Mouse (Mus musculus): ENCODE measurements around the gene Plekhg6. TPM values are rescaled to one million over a fixed set of nuclear protein-coding genes. Genes with fewer than 3 reads are reported as not detected.

Gene Plekhg6
- polyA plus RNA-seq, 1 experiment from 2014 or later, result 13.2 TPM

GRCm38 (mm10) chr6:125357334-125357733 lies 23.3 kb downstream of the Plekhg6 start:
- WGBS, result 86% methylated on average over 15 of the region's 15 CpGs
- no peak overlapping the region for H3K4me2 ChIP-seq (ENCODE audit: low read depth, low read length)
- H3K4me3 ChIP-seq (ENCODE audit: low read length), result no peak overlapping the region
- H3K9me3 ChIP-seq (ENCODE audit: control insufficient read depth, low read length), result no peaks in the 10 kb centered on the region
- H3K27me3 ChIP-seq (replicated peaks; ENCODE audit: control insufficient read depth, insufficient read depth, low read length), result no peaks in the 10 kb centered on the region
- no peak overlapping the region for H3K9ac ChIP-seq (ENCODE audit: low read depth, low read length)
- no peak for ATAC-seq
- no peak overlapping the region for H3K27ac ChIP-seq (ENCODE audit: low read length)
- peaks cover 28% of the 10 kb centered on the region for H3K36me3 ChIP-seq (ENCODE audit: control insufficient read depth, insufficient read depth, low read length)
- peaks cover 49% of the 10 kb centered on the region for H3K4me1 ChIP-seq (ENCODE audit: control insufficient read depth, insufficient read depth, low read length)

- H3K27me3 ChIP-seq (replicated peaks; ENCODE audit: control insufficient read depth, insufficient read depth, low read length), result no peaks in the 10 kb centered on the region
- peaks cover 20% of the 10 kb centered on the region for H3K36me3 ChIP-seq (ENCODE audit: control insufficient read depth, insufficient read depth, low read length)
- ATAC-seq, result no peak
- 30% methylated on average over 8 of the region's 8 CpGs for WGBS
- no peak overlapping the region for H3K4me3 ChIP-seq (ENCODE audit: low read length)
- no peaks in the 10 kb centered on the region for H3K9me3 ChIP-seq (ENCODE audit: control insufficient read depth, low read length)
- no peak overlapping the region for H3K9ac ChIP-seq (ENCODE audit: low read depth, low read length)
- H3K4me1 ChIP-seq (ENCODE audit: control insufficient read depth, insufficient read depth, low read length), result peaks cover 51% of the 10 kb centered on the region
- no peak overlapping the region for H3K4me2 ChIP-seq (ENCODE audit: low read depth, low read length)
- no peak overlapping the region for H3K27ac ChIP-seq (ENCODE audit: low read length)
Measured at GRCm38 (mm10) chr6:125356264-125356663, 24.3 kb downstream of the Plekhg6 start.

- peaks cover 59% of the 10 kb centered on the region for H3K4me1 ChIP-seq (ENCODE audit: control insufficient read depth, insufficient read depth, low read length)
Measured at GRCm38 (mm10) chr6:125355197-125355741, 25.3 kb downstream of the Plekhg6 start.

GRCm38 (mm10) chr6:125354352-125355151 lies 26.0 kb downstream of the Plekhg6 start:
- Histone ChIP-seq H3K27me3 (replicated peaks; ENCODE audit: control insufficient read depth, insufficient read depth, low read length) (no peaks in the 10 kb centered on the region), H3K36me3 (ENCODE audit: control insufficient read depth, insufficient read depth, low read length) (peaks cover 17% of the 10 kb centered on the region), H3K27ac (ENCODE audit: low read length) (peak overlapping the region; percentile 64), H3K4me3 (ENCODE audit: low read length) (peak overlapping the region; percentile 13; the same call in 1 of the 2 replicates), H3K4me2 (ENCODE audit: low read depth, low read length) (peak overlapping the region; percentile 36), H3K9ac (ENCODE audit: low read depth, low read length) (peak overlapping the region; percentile 41), H3K4me1 (ENCODE audit: control insufficient read depth, insufficient read depth, low read length) (peaks cover 59% of the 10 kb centered on the region), H3K9me3 (ENCODE audit: control insufficient read depth, low read length) (no peaks in the 10 kb centered on the region)
- ATAC-seq, result peak; percentile 45
- 11% methylated on average over 14 of the region's 14 CpGs for WGBS

More at GRCm38 (mm10) chr6:125355197-125355741, 25.3 kb downstream of the Plekhg6 start:
- H3K9me3 ChIP-seq (ENCODE audit: control insufficient read depth, low read length), result no peaks in the 10 kb centered on the region
- H3K27ac ChIP-seq (ENCODE audit: low read length), result peak overlapping the region; percentile 64
- no peak for ATAC-seq
- 15% methylated on average over 10 of the region's 10 CpGs for WGBS
- H3K9ac ChIP-seq (ENCODE audit: low read depth, low read length), result peak overlapping the region; percentile 25
- peak overlapping the region; percentile 36 for H3K4me2 ChIP-seq (ENCODE audit: low read depth, low read length)
- H3K36me3 ChIP-seq (ENCODE audit: control insufficient read depth, insufficient read depth, low read length), result peaks cover 17% of the 10 kb centered on the region
- H3K4me3 ChIP-seq (ENCODE audit: low read length), result 0 out of 2 replicates have a peak overlapping the region, but pooled peaks have one; percentile 13
- no peaks in the 10 kb centered on the region for H3K27me3 ChIP-seq (replicated peaks; ENCODE audit: control insufficient read depth, insufficient read depth, low read length)

GRCm38 (mm10) chr6:125353655-125354054 lies 26.9 kb downstream of the Plekhg6 start:
- H3K4me1 ChIP-seq (ENCODE audit: control insufficient read depth, insufficient read depth, low read length), result peaks cover 65% of the 10 kb centered on the region
- no peak for ATAC-seq
- WGBS, result 79% methylated on average over 4 of the region's 4 CpGs
- peak overlapping the region; percentile 36; the same call in 1 of the 2 replicates for H3K4me2 ChIP-seq (ENCODE audit: low read depth, low read length)
- peaks cover 10% of the 10 kb centered on the region for H3K36me3 ChIP-seq (ENCODE audit: control insufficient read depth, insufficient read depth, low read length)
- H3K9me3 ChIP-seq (ENCODE audit: control insufficient read depth, low read length), result no peaks in the 10 kb centered on the region
- no peak overlapping the region for H3K4me3 ChIP-seq (ENCODE audit: low read length)
- 0 out of 2 replicates have a peak overlapping the region, but pooled peaks have one; percentile 35 for H3K9ac ChIP-seq (ENCODE audit: low read depth, low read length)
- H3K27me3 ChIP-seq (replicated peaks; ENCODE audit: control insufficient read depth, insufficient read depth, low read length), result no peaks in the 10 kb centered on the region
- H3K27ac ChIP-seq (ENCODE audit: low read length), result peak overlapping the region; percentile 64

- H3K27ac ChIP-seq (ENCODE audit: low read length), result no peak overlapping the region
- H3K9me3 ChIP-seq (ENCODE audit: control insufficient read depth, low read length), result no peaks in the 10 kb centered on the region
- ATAC-seq, result no peak
- WGBS, result 74% methylated on average over 11 of the region's 11 CpGs
- peaks cover 68% of the 10 kb centered on the region for H3K4me1 ChIP-seq (ENCODE audit: control insufficient read depth, insufficient read depth, low read length)
- H3K9ac ChIP-seq (ENCODE audit: low read depth, low read length), result peak overlapping the region; percentile 2; the same call in 1 of the 2 replicates
- H3K4me3 ChIP-seq (ENCODE audit: low read length), result no peak overlapping the region
- H3K27me3 ChIP-seq (replicated peaks; ENCODE audit: control insufficient read depth, insufficient read depth, low read length), result no peaks in the 10 kb centered on the region
- peaks cover 6% of the 10 kb centered on the region; the same call in 1 of the 2 replicates for H3K36me3 ChIP-seq (ENCODE audit: control insufficient read depth, insufficient read depth, low read length)
- peak overlapping the region; percentile 2; the same call in 1 of the 2 replicates for H3K4me2 ChIP-seq (ENCODE audit: low read depth, low read length)
Measured at GRCm38 (mm10) chr6:125353221-125353620, 27.4 kb downstream of the Plekhg6 start.

GRCm38 (mm10) chr6:125352811-125353210 lies 27.8 kb downstream of the Plekhg6 start:
- Histone ChIP-seq H3K4me2 (ENCODE audit: low read depth, low read length) (peak overlapping the region; percentile 2; the same call in 1 of the 2 replicates), H3K9me3 (ENCODE audit: control insufficient read depth, low read length) (no peaks in the 10 kb centered on the region), H3K4me3 (ENCODE audit: low read length) (no peak overlapping the region), H3K4me1 (ENCODE audit: control insufficient read depth, insufficient read depth, low read length) (peaks cover 68% of the 10 kb centered on the region), H3K27me3 (replicated peaks; ENCODE audit: control insufficient read depth, insufficient read depth, low read length) (no peaks in the 10 kb centered on the region), H3K36me3 (ENCODE audit: control insufficient read depth, insufficient read depth, low read length) (0 out of 2 replicates have a peak, but pooled peaks cover 5% of the 10 kb centered on the region), H3K9ac (ENCODE audit: low read depth, low read length) (peak overlapping the region; percentile 2; the same call in 1 of the 2 replicates), H3K27ac (ENCODE audit: low read length) (no peak overlapping the region)
- ATAC-seq, result no peak
- 68% methylated on average over 4 of the region's 4 CpGs for WGBS

GRCm38 (mm10) chr6:125352046-125352384 lies 28.6 kb downstream of the Plekhg6 start:
- ATAC-seq, result no peak
- 48% methylated on average over 5 of the region's 5 CpGs for WGBS
- H3K27me3 ChIP-seq (replicated peaks; ENCODE audit: control insufficient read depth, insufficient read depth, low read length), result no peaks in the 10 kb centered on the region
- H3K4me3 ChIP-seq (ENCODE audit: low read length), result no peak overlapping the region
- peaks cover 68% of the 10 kb centered on the region for H3K4me1 ChIP-seq (ENCODE audit: control insufficient read depth, insufficient read depth, low read length)
- H3K4me2 ChIP-seq (ENCODE audit: low read depth, low read length), result peak overlapping the region; percentile 94; the same call in 1 of the 2 replicates
- H3K9ac ChIP-seq (ENCODE audit: low read depth, low read length), result no peak overlapping the region
- no peaks in the 10 kb centered on the region for H3K36me3 ChIP-seq (ENCODE audit: control insufficient read depth, insufficient read depth, low read length)
- no peaks in the 10 kb centered on the region for H3K9me3 ChIP-seq (ENCODE audit: control insufficient read depth, low read length)
- no peak overlapping the region for H3K27ac ChIP-seq (ENCODE audit: low read length)

GRCm38 (mm10) chr6:125351368-125352045 lies 29.1 kb downstream of the Plekhg6 start:
- peak overlapping the region; percentile 68 for H3K4me3 ChIP-seq (ENCODE audit: low read length)
- no peaks in the 10 kb centered on the region for H3K36me3 ChIP-seq (ENCODE audit: control insufficient read depth, insufficient read depth, low read length)
- H3K27me3 ChIP-seq (replicated peaks; ENCODE audit: control insufficient read depth, insufficient read depth, low read length), result no peaks in the 10 kb centered on the region
- H3K4me2 ChIP-seq (ENCODE audit: low read depth, low read length), result peak overlapping the region; percentile 94
- H3K27ac ChIP-seq (ENCODE audit: low read length), result peak overlapping the region; percentile 40; the same call in 1 of the 2 replicates
- no peak overlapping the region for H3K9ac ChIP-seq (ENCODE audit: low read depth, low read length)
- H3K9me3 ChIP-seq (ENCODE audit: control insufficient read depth, low read length), result no peaks in the 10 kb centered on the region
- no peak; the same call in 1 of the 2 replicates for ATAC-seq
- WGBS, result 49% methylated on average over 8 of the region's 8 CpGs
- peaks cover 68% of the 10 kb centered on the region for H3K4me1 ChIP-seq (ENCODE audit: control insufficient read depth, insufficient read depth, low read length)

Data from intestine, embryonic 16.5 days (tissue).